Mouse (Mus musculus): Measurements from ENCODE around the gene Gabpb2.

GRCm38 (mm10) chr3:95141474-95141873, 76.2 kb downstream of the Gabpb2 start:
- TF ChIP-seq CTCF (IDR thresholded peaks at IDR 0.05; ENCODE audit: low read depth) (no peak; the same call in 1 of the 2 replicates), EP300 (IDR thresholded peaks at IDR 0.05; ENCODE audit: low read depth) (no peak)

Data from liver, embryonic 14.5 days (tissue).